Mouse (Mus musculus): ENCODE measurements around the gene Sh3bgrl2.
A peak's percentile ranks its signal among the peaks of the same experiment; 100 is the strongest.

The Sh3bgrl2 gene

DNA sequence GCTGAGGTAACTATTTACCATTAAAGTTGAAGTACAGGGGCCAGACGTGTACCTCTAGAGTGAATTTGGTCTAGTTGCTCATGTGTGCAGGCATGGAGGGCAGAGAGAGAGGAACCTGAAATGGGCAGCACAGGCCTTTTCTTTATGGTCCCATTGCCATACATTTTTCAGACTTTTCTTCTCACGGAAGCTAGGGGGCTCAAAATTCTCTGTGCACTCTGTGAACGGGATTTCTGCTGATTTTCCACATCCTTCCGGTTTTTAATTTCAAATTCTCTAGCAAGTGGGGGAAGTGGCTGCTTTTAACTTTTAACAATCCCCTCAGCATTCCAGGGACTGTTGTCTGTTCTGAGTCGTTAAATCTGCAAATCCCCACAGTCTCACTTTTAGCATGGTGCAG, 83.8 kb downstream of the Sh3bgrl2 start:
- no peak for DNase-seq (ENCODE audit: low read depth)

GRCm38 (mm10) chr9:83634703-83635102, 86.6 kb downstream of the Sh3bgrl2 start:
- no peak for DNase-seq (ENCODE audit: low read depth)

DNA sequence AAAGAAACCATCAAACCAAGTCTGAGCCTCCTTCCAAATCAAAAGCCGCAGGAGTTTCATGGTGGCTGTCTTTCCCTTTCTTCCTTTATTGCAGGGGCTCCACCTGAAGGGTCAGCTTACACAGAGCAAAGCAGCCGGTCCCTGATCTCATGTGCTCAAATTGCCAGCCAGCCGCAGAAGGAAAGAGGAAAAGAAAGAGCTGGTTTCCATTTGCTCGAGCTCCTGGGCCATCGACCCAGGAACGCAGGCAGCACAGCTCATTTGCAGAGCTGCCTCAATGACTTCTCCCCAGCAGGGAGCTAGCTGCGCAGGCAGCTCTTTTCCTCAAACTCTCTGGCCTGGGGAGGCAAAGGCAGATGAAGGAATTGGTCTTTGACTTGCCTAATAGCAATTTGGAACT, 87.9 kb downstream of the Sh3bgrl2 start:
- DNase-seq (ENCODE audit: low read depth): no peak

- DNase-seq (ENCODE audit: low read depth): no peak
These were observed 95.0 kb downstream of the Sh3bgrl2 start for GRCm38 (mm10) chr9:83643139-83643538.

- DNase-seq (ENCODE audit: low read depth): no peak
These were observed 95.7 kb downstream of the Sh3bgrl2 start for GRCm38 (mm10) chr9:83643833-83644232.

- DNase-seq (ENCODE audit: low read depth): no peak
These were observed 98.1 kb downstream of the Sh3bgrl2 start for GRCm38 (mm10) chr9:83646215-83646614.

- no peak for DNase-seq (ENCODE audit: low read depth)
These were observed 98.6 kb downstream of the Sh3bgrl2 start for GRCm38 (mm10) chr9:83646691-83647090.

DNA sequence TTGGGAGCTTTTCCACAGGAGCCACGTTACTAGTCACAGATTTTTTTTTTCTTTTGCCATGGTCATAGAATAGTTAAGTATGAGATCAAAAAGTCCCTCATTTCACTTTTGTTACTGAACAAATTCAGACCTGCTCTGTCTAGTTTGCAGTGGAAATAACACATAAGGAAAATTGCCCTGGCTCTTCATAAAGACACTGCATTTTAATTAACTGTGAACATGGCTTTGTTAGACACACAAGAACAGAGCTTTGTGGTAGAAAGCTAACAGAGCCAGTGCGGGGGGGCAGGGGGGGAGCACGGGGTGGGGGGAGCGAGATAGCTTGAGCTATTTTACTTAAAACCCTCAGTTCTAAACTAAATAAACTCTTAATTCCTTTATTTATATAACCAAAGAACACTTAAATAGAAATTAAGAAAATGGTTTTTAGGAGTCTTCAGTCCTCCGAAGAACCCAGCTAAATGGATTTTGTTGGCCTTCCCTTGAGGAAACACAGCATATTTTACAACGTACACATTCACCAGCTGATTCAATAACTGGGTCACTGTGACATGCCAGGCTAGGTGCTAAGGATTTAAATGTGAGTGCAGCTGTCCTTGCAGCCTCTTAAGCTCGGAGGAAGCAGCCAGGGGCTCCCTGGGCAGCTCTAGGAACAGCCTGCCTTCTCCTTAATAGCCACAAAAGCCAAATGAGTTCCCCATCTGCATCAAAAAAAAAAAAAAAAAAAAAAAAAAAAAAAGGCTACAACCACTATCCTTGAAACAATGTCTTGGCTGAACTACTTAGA, 100.0 kb downstream of the Sh3bgrl2 start:
- DNase-seq (ENCODE audit: low read depth): no peak

DNA sequence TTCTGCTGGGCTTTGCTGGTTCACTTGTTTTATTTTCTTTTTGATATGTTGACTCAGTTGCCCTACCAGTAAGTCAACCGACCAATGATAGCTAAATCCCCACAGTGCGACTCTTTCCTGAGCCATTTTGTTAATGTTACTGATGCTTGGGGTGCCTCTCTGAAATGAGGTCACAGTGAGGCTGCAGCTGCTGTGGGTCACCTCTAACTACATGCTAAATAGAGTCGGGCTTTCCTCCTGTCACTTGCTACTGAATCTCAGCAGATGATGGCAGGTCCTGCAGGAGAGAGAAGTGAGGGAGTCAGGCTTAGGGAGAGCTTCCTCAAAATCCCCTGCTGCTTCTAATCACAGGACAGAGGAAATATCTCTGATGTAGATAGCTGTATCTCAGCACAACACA, 100.6 kb downstream of the Sh3bgrl2 start:
- DNase-seq (ENCODE audit: low read depth): no peak

DNA sequence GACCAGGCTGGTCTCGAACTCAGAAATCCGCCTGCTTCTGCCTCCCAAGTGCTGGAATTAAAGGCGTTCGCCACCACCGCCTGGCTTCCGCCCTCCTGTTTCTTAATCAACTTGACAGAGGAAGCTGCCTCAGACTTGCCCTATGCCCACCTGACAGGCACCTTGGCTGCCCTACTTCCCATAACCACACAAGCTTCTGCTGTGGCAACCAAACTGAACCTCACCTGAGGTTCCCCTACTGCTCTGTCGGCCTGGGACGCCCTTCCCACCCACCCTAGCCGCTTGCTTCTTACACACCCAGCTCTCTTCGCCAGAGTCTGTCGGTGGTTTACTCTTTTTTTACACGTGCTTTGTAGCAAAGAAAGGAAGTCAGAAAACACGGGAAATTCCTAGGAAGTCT, 103.9 kb downstream of the Sh3bgrl2 start:
- DNase-seq (ENCODE audit: low read depth): no peak

- DNase-seq (ENCODE audit: low read depth): peak; percentile 45
These were observed 104.6 kb downstream of the Sh3bgrl2 start for GRCm38 (mm10) chr9:83652590-83653172.

DNA sequence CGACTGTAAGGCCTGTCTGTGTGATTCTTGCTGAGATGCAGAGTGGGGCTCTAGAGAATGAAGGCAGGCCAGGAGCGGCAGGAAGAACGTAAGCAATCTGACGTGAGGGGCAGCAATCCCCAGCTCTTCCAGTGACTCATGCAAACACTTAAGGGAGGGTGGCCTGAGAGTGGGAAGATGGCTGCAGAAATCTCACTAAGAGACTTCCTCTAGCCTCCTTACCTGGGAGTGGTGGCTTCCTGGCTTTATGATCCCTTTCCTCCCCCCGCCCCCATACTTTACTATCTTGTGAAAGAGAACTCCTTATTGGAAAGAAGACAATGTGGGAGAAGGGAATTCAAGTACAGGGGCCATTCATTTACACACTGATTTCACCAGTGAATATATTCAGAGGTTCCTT, 106.5 kb downstream of the Sh3bgrl2 start:
- no peak for DNase-seq (ENCODE audit: low read depth)

DNA sequence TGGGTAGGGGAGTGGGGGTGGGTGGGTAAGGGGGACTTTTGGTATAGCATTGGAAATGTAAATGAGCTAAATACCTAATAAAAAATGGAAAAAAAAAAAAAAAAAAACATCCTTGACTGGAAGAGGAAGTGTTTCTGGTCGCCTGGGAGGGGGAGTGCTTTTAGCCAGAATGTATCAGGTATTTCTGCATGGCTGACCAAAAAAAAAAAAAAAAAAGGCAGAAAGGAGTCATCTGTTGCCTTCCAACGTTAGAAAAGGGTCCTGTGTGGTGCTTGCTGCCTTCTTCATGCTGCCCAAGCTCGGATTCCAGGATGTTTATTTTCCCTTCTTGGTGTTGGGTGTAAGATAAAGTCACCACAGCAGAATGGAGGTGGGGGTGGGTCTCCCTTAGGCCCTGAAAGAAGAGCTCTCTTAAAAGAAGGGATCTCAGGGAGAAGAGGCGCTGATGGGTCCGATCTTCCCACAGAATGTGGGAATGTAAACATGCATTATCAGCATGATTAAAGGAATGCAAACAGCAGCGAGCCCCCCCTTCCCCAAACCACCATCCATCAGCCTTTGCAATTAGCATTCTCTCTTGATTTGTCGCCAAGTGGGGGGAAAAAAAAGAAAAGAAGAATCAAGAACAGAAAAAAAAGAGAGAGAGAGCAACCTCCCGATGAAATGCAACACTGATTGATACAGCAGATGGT, 109.0 kb downstream of the Sh3bgrl2 start:
- DNase-seq (ENCODE audit: low read depth): no peak

- no peak for DNase-seq (ENCODE audit: low read depth)
These were observed 109.5 kb downstream of the Sh3bgrl2 start for GRCm38 (mm10) chr9:83657652-83658002.

DNA sequence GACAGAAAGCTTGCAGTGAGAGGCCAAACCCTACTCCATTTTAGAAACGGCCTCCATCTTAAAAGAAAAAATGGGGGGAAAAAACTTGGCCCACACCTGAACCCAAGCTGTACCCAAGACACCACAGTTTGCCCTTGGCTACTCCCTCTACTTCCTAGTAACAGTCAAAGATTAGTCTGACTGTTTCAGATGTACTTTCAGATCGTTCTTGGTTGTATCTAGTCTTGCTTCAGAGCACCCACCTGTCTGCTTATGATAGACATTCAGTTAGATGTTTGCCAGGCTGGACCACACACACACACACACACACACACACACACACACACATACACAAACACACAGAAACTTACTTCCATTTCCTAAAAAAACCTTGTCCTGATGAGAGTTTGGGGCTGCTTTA, 111.0 kb downstream of the Sh3bgrl2 start:
- DNase-seq (ENCODE audit: low read depth): no peak

GRCm38 (mm10) chr9:83661811-83662210, 113.7 kb downstream of the Sh3bgrl2 start:
- DNase-seq (ENCODE audit: low read depth): no peak

- DNase-seq (ENCODE audit: low read depth): no peak
These were observed 116.1 kb downstream of the Sh3bgrl2 start for GRCm38 (mm10) chr9:83663981-83664897.

DNA sequence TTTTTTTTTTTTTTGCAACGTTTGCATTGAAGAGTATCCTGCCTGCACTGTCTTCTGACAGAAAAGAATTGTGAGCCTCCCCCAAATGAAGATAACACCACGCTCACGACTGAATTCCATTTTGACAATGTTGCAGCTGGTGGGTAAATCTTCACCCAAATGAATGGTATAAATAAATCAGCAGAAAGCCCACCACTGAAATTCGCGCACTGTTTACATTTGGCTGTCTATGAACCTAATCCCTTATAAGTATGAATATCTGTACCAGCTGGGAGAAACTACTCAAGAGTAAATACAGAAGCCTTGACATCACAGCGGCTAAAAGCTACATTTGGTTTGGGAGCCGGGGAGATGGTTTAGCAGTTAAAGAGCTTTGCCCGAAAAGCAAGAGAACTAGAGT, 116.8 kb downstream of the Sh3bgrl2 start:
- no peak for DNase-seq (ENCODE audit: low read depth)

DNA sequence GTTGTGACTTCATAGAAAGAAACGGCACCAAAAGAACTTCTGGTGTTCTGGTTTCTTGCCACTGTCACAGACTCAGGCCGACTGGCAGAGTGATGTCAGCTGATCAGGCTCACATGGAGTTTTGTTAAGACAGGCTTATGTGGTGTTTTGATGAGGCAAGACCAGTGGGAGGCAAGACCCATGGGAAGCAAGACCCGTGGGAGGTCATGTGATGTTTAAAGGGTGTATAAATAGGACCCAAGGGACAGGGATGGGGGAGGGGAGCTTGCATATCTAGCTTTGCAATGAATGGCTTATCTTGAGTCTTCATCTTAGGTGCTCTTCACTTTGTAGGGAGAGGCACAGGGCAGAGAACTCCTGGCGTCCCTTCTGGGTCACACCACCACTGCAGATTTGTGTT, 118.9 kb downstream of the Sh3bgrl2 start:
- DNase-seq (ENCODE audit: low read depth): no peak

DNA sequence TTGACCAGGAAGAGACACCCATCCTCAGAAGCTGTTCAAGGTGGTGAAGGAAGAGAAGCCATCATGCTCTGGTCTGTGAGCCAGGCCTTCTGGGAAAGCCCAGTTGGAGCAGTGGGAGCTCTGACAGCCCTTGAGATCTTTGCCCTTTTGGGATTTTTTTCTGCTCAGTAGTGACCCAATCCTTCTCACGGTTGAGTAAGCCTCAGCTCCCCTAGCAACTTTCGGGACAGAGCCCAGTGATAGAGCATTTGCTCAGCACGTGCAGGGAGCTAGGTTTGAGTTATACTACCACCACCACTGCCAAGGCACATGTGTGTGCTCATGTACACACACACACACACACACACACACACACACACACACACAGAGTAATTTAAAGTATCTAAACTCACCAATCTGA, 131.5 kb downstream of the Sh3bgrl2 start:
- DNase-seq (ENCODE audit: low read depth): no peak

GRCm38 (mm10) chr9:83681661-83682655, 133.8 kb downstream of the Sh3bgrl2 start:
- no peak for DNase-seq (ENCODE audit: low read depth)

Data from induced T-regulatory cell, adult 2 months (primary cell).